In the genomic region with DNA sequence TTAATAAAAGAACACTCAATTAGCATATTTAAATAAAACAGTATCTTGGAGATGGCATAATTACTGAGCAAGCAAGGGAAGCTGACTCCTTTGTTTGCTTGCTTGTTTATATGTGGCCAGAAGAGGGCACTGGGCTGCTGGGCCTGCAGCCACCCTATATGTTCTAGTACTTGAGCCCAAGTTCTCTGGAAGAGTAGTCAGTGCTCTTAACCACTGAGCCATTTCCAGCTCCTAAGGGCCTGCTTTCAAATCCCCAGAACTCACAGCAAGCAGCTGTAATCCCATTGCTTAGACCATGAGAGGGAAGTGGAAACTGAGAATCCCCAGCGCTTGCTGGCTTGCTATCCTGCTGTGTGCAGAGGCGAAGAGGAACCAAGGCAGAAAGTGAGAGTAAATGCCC, we compare ENCODE assay signal across 9 mouse cellular contexts. TPM values are rescaled to one million over a fixed set of nuclear protein-coding genes. Genes with fewer than 3 reads are reported as not detected.
DNase-seq lines count a peak whose midpoint lies in the region; ATAC-seq and TF ChIP-seq lines count a peak whose summit lies in the region.
"Had no signal": no experiment of that assay in that cellular context is flagged by ENCODE, and none has a peak within 500 bp of the region (broad histone marks: within the 10 kb centered on the region; RNA-seq: fewer than 3 reads in every experiment).

No protein-coding gene starts in this region.

- no peak for DNase-seq in cerebellum, adult 2 months
- no peak for DNase-seq in cerebellum, adult 11 months
- no peak for DNase-seq in liver, postnatal 0 days
- DNase-seq in liver (no peak), adipocyte (ENCODE audit: low spot score) (peak; percentile 15)
- DNase-seq in naive thymus-derived CD4-positive, alpha-beta T cell, adult 2 months (ENCODE audit: low read depth): peak; percentile 70
- DNase-seq in ovary, postnatal 14 days (ENCODE audit: low spot score): no peak
- no peak for DNase-seq in ovary, postnatal 10 days (ENCODE audit: low spot score)

- H3K4me1 ChIP-seq in cerebellum, adult 2 months (ENCODE audit: control insufficient read depth, insufficient read depth, low read length): 0 out of 2 replicates have a peak, but pooled peaks cover 2% of the 10 kb centered on the region
- H3K4me1 ChIP-seq in liver, postnatal 0 days (ENCODE audit: insufficient read depth): peaks cover 10% of the 10 kb centered on the region

- no peak overlapping the region for H3K9ac ChIP-seq in liver, postnatal 0 days (replicated peaks)

- H3K9me3 ChIP-seq in liver, postnatal 0 days (ENCODE audit: low read length): no peaks in the 10 kb centered on the region

- no peak overlapping the region for H3K4me3 ChIP-seq in cerebellum, adult 2 months (replicated peaks; ENCODE audit: insufficient read depth, low read depth, low read length)
- H3K4me3 ChIP-seq in liver, postnatal 0 days (ENCODE audit: low read depth, low read length): no peak overlapping the region

- no peak for ATAC-seq in liver, postnatal 0 days
- ATAC-seq: forebrain, embryonic 16.5 days had no signal

- H3K4me2 ChIP-seq in liver, postnatal 0 days (ENCODE audit: low read depth, low read length): no peak overlapping the region

- TF ChIP-seq EP300 in liver, postnatal 0 days (IDR thresholded peaks at IDR 0.05; ENCODE audit: low read depth): no peak

- H3K27me3 ChIP-seq in cerebellum, adult 2 months (ENCODE audit: control insufficient read depth, insufficient read depth, low read length): peaks cover 3% of the 10 kb centered on the region; the same call in 1 of the 2 replicates
- H3K27me3 ChIP-seq in liver, postnatal 0 days (ENCODE audit: insufficient read depth, low read length): 0 out of 2 replicates have a peak, but pooled peaks cover 8% of the 10 kb centered on the region

- TF ChIP-seq POLR2A in cerebellum, adult 2 months (IDR thresholded peaks at IDR 0.05; ENCODE audit: borderline replicate concordance, insufficient read depth, low read length): no peak

- H3K36me3 ChIP-seq in liver, postnatal 0 days (replicated peaks; ENCODE audit: insufficient read depth, low read length): no peaks in the 10 kb centered on the region

- 70% methylated on average over 2 of the region's 2 CpGs for WGBS in cerebellum, adult 2 months
- 45% methylated on average over 2 of the region's 2 CpGs for WGBS in liver, postnatal 0 days (ENCODE audit: insufficient replicate concordance)

- no peak overlapping the region for H3K27ac ChIP-seq in cerebellum, adult 2 months (ENCODE audit: insufficient read depth, low read length)
- no peak overlapping the region for H3K27ac ChIP-seq in liver, postnatal 0 days (ENCODE audit: low read depth)

- TF ChIP-seq CTCF in cerebellum, adult 2 months (IDR thresholded peaks at IDR 0.05; ENCODE audit: borderline replicate concordance, insufficient read depth, low read depth, low read length): peak; percentile 33; the same call in 1 of the 2 replicates
- peak; percentile 68 for TF ChIP-seq CTCF in liver, postnatal 0 days (IDR thresholded peaks at IDR 0.05; ENCODE audit: low read depth)

RNA-seq across cellular contexts. Expression of a gene that starts 3.7 kb away (rescaled TPM):
- 9.5 and 12.1 TPM in 2 replicates for polyA plus RNA-seq in cerebellum, adult 2 months (2012; rRNA removed)
- polyA plus RNA-seq in liver, postnatal 0 days (2015; fragmentation: Nextera tagmentation; extraction: Ambion mirVana): 0.09 and 0.33 TPM in 2 replicates

RNA-seq across cellular contexts. Expression of a gene that starts 5.9 kb away (rescaled TPM):
- 1.2 and 1.5 TPM in 2 replicates for polyA plus RNA-seq in cerebellum, adult 2 months (2012; rRNA removed)
- polyA plus RNA-seq in liver, postnatal 0 days (2015; fragmentation: Nextera tagmentation; extraction: Ambion mirVana): 0.94 and 1.7 TPM in 2 replicates

RNA-seq across cellular contexts. Expression of a gene that starts 27.3 kb away (rescaled TPM):
- 76.2 and 81.4 TPM in 2 replicates for polyA plus RNA-seq in cerebellum, adult 2 months (2012; rRNA removed)
- polyA plus RNA-seq in liver, postnatal 0 days (2015; fragmentation: Nextera tagmentation; extraction: Ambion mirVana): 10.5 and 12.5 TPM in 2 replicates

RNA-seq across cellular contexts. Expression of a gene that starts 41.3 kb away (rescaled TPM):
- polyA plus RNA-seq in cerebellum, adult 2 months (2012; rRNA removed): 0.86 and 1.1 TPM in 2 replicates
- not detected in 2 replicates for polyA plus RNA-seq in liver, postnatal 0 days (2015; fragmentation: Nextera tagmentation; extraction: Ambion mirVana)

RNA-seq across cellular contexts. Expression of a gene that starts 41.5 kb away (rescaled TPM):
- polyA plus RNA-seq in cerebellum, adult 2 months (2012; rRNA removed): 22.5 and 25.4 TPM in 2 replicates
- 0.13 and 0.21 TPM in 2 replicates for polyA plus RNA-seq in liver, postnatal 0 days (2015; fragmentation: Nextera tagmentation; extraction: Ambion mirVana)

Comparison
In these comparisons a context has a peak if more than half of its experiments do, and no peak if none do; other contexts are left out.
1. DNase-seq: peak in adipocyte (single experiment) and naive thymus-derived CD4-positive, alpha-beta T cell, adult 2 months (single experiment); none in cerebellum, adult 2 months (0 of 2), cerebellum, adult 11 months (single experiment), liver, postnatal 0 days (single experiment), liver (single experiment), ovary, postnatal 14 days (single experiment) and ovary, postnatal 10 days (single experiment).